Mouse (Mus musculus) neural tube, embryonic 11.5 days (tissue): ENCODE data around the gene Ina. TPM values are rescaled to one million over a fixed set of nuclear protein-coding genes. Genes with fewer than 3 reads are reported as not detected.

Experiments
- ATAC-seq: fragments of 200-750 bp; cut with Nextera tagmentation; 2 replicates; pipeline ENCODE4 v1.8.0; 2017; ENCODE audit warnings: moderate number of reproducible peaks, mild to moderate bottlenecking, moderate TSS enrichment, moderate library complexity; ENCODE audit not compliant: insufficient read depth, low FRiP score, low TSS enrichment
- DNase-seq: peaks from one replicate; pipeline ENCODE4 v3.0.0-alpha.2; 2015; ENCODE audit warnings: low spot score
- H3K27ac ChIP-seq: fragments of 300-500 bp; sonication (generic); 2 replicates; pipeline ENCODE4 v1.5.1; 2014; ENCODE audit warnings: low read depth, mild to moderate bottlenecking, low read length
- H3K27me3 ChIP-seq: fragments of 300-500 bp; sonication (generic); 2 replicates; pipeline ENCODE4 v1.6.1; 2014; ENCODE audit warnings: mild to moderate bottlenecking, low read length, mixed read lengths; ENCODE audit not compliant: control insufficient read depth, insufficient read depth
- H3K36me3 ChIP-seq: fragments of 300-500 bp; sonication (generic); 2 replicates; pipeline ENCODE4 v1.6.1; 2014; ENCODE audit warnings: mild to moderate bottlenecking, low read length, moderate library complexity, mixed read lengths; ENCODE audit not compliant: control insufficient read depth, insufficient read depth
- H3K4me1 ChIP-seq: fragments of 300-500 bp; sonication (generic); 2 replicates; pipeline ENCODE4 v1.6.1; 2014; ENCODE audit warnings: low read length, mixed read lengths; ENCODE audit not compliant: control insufficient read depth, insufficient read depth
- H3K4me2 ChIP-seq: fragments of 300-500 bp; sonication (generic); 2 replicates; pipeline ENCODE4 v1.6.1; 2014; ENCODE audit warnings: low read depth, mild to moderate bottlenecking, moderate library complexity
- H3K4me3 ChIP-seq: fragments of 300-500 bp; sonication (generic); 2 replicates; pipeline ENCODE4 v1.5.1; 2014; ENCODE audit warnings: low read depth, low read length
- H3K9ac ChIP-seq: fragments of 300-500 bp; sonication (generic); 2 replicates; pipeline ENCODE4 v1.6.1; 2014; ENCODE audit warnings: mild to moderate bottlenecking, low read length
- H3K9me3 ChIP-seq: fragments of 300-500 bp; sonication (generic); 2 replicates; pipeline ENCODE4 v1.6.1; 2016; ENCODE audit warnings: low read length; ENCODE audit not compliant: control insufficient read depth
- WGBS: fragments of 180-500 bp; shearing (Covaris S2); extraction: QIAGEN DNeasy Blood & Tissue Kit; methylation state at CpG from one replicate; pipeline ENCODE4 v1.1.7; 2014; 5-methylcytosine and 5-hydroxymethylcytosine counted together
- polyA plus RNA-seq: library from polyadenylated mRNA; unstranded; fragments of >200 nt; fragmentation: Nextera tagmentation; extraction: Ambion mirVana; gene quantifications from 2 replicates; pipeline ENCODE4 v1.2.1, GENCODE M21; 2014

Ina gene
- polyA plus RNA-seq, 1 experiment from 2014 or later, result 332 TPM

DNA sequence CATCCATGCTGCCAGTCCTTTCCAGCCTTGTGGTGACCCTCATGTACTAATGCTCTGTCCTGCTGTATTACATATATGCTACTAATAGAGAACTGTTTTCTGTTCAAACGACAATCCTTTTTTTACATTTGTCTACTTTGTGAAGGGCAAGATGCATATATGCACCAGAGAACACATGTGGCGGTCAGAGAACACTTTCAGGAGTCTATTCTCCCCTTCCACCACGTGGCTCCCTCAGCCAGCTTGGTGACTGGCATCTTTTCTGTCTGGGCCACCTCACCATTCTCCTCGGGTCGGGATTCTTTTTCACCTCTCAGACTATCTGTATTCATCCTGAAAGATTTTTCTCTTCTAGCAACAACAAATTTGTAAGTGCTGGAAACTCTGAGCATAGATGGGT lies 8.6 kb upstream of the Ina start:
- Histone ChIP-seq H3K9ac (no peak overlapping the region), H3K4me1 (no peaks in the 10 kb centered on the region), H3K9me3 (no peaks in the 10 kb centered on the region), H3K4me2 (no peak overlapping the region), H3K36me3 (no peaks in the 10 kb centered on the region), H3K27ac (no peak overlapping the region), H3K27me3 (no peaks in the 10 kb centered on the region), H3K4me3 (no peak overlapping the region)
- ATAC-seq (no peak), DNase-seq (no peak)
- WGBS, result 53% methylated on average over 5 of the region's 5 CpGs

DNA sequence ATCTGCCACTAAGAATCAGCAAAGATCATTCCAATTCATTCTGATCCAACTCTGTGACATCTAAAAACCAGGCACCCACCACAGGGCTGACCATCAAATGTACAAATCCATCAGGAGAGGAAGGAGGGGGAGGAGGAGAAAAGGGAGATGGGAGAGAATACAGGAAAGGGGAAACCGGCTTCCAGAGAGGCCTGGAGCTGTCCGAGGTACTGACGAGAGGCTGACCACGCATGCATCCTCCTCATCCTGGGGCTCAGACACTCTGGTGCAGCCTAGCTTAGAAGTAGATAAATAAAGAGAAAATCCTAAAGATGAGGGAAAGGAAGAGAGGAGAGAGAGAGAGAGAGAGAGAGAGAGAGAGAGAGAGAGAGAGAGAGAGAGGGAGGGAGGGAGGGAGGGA lies 8.2 kb upstream of the Ina start:
- no peaks in the 10 kb centered on the region for H3K9me3 ChIP-seq
- no peak overlapping the region for H3K4me3 ChIP-seq
- H3K9ac ChIP-seq, result no peak overlapping the region
- WGBS, result 5% methylated on average over 4 of the region's 4 CpGs
- peak; percentile 49 for DNase-seq
- H3K36me3 ChIP-seq, result no peaks in the 10 kb centered on the region
- no peak for ATAC-seq
- H3K4me2 ChIP-seq, result no peak overlapping the region
- no peak overlapping the region for H3K27ac ChIP-seq
- no peaks in the 10 kb centered on the region for H3K27me3 ChIP-seq
- H3K4me1 ChIP-seq, result no peaks in the 10 kb centered on the region

DNA sequence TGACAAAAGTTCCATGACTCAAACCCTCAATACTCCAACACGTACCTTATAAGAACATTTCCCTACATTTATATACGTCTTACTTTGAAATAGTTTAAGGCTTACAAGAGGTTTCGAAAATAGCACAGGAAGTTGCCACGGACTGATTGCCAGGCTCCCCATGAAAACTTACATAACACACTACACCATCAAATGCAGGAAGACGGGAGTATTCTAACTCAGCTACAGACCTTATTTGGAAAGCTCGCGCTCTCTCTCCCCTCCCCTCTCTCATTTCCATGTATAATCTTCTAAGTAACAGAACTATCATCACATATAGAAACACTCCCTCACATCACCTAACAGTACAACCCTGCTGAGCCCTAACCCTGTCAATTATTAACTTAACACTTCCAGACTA lies 5.1 kb upstream of the Ina start:
- DNase-seq (no peak), ATAC-seq (no peak)
- no peaks in the 10 kb centered on the region for H3K36me3 ChIP-seq
- no peaks in the 10 kb centered on the region for H3K9me3 ChIP-seq
- WGBS, result 89% methylated on average over 7 of the region's 7 CpGs
- no peaks in the 10 kb centered on the region for H3K4me1 ChIP-seq
- peaks cover 20% of the 10 kb centered on the region for H3K27me3 ChIP-seq
- H3K9ac ChIP-seq, result no peak overlapping the region
- H3K4me3 ChIP-seq, result no peak overlapping the region
- no peak overlapping the region for H3K27ac ChIP-seq
- no peak overlapping the region for H3K4me2 ChIP-seq

DNA sequence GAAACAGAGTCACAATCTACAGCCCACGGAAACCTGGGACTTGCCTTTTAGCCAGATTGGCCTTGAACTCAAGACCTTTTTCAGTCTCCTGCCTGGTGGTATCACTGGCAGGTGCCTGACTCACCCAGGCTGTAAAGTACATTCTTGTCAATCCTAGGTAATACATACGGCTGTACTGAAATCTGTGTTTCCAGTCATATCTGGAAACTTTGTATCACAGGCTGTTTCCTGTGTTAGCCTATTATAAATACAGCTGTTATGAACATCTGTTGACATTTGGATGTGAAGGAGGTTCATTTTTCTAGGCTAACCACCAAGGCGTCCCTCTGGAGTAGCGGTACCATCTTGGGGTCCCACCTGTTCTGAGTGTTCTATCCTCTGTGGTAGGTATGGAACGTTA lies 4.6 kb upstream of the Ina start:
- ATAC-seq, result no peak
- Histone ChIP-seq H3K27me3 (peaks cover 26% of the 10 kb centered on the region), H3K9me3 (no peaks in the 10 kb centered on the region), H3K9ac (no peak overlapping the region), H3K4me2 (no peak overlapping the region), H3K27ac (no peak overlapping the region), H3K36me3 (no peaks in the 10 kb centered on the region), H3K4me3 (no peak overlapping the region), H3K4me1 (0 out of 2 replicates have a peak, but pooled peaks cover 4% of the 10 kb centered on the region)
- 87% methylated on average over 5 of the region's 5 CpGs for WGBS
- no peak for DNase-seq

DNA sequence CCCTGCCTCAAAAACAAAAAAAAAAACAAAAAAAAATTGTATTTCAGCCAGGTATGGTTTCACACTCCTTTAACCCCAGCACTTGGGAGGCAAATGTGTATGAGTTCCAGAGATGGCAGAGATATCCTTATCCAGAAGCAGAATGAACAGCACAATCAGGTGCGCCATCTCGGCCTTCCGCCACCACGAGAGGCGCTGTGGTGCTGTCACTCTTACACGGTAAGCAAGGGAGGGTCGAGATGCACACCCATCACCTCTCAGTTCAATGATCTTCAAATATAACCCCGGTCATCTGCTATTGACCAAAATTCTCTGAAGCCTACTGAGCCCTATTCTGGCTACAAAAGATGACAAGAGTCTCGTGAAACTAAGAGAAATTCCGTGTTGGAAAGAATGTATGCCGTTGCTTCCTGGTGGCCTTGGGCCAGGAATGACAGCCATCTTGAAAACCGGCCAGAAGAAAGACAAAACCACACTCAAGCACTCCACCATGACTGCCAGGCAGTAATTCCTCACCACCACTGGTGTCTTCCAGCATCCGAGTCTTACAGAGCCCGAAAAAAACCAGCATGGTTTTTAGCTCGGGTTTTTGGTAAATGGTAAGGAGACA lies 1.9 kb upstream of the Ina start:
- no peak for ATAC-seq
- no peak for DNase-seq
- Histone ChIP-seq H3K9me3 (no peaks in the 10 kb centered on the region), H3K9ac (no peak overlapping the region), H3K4me3 (no peak overlapping the region), H3K4me1 (peaks cover 7% of the 10 kb centered on the region; the same call in 1 of the 2 replicates), H3K27me3 (peaks cover 40% of the 10 kb centered on the region), H3K27ac (no peak overlapping the region), H3K4me2 (no peak overlapping the region), H3K36me3 (no peaks in the 10 kb centered on the region)
- WGBS, result 91% methylated on average over 15 of the region's 15 CpGs

DNA sequence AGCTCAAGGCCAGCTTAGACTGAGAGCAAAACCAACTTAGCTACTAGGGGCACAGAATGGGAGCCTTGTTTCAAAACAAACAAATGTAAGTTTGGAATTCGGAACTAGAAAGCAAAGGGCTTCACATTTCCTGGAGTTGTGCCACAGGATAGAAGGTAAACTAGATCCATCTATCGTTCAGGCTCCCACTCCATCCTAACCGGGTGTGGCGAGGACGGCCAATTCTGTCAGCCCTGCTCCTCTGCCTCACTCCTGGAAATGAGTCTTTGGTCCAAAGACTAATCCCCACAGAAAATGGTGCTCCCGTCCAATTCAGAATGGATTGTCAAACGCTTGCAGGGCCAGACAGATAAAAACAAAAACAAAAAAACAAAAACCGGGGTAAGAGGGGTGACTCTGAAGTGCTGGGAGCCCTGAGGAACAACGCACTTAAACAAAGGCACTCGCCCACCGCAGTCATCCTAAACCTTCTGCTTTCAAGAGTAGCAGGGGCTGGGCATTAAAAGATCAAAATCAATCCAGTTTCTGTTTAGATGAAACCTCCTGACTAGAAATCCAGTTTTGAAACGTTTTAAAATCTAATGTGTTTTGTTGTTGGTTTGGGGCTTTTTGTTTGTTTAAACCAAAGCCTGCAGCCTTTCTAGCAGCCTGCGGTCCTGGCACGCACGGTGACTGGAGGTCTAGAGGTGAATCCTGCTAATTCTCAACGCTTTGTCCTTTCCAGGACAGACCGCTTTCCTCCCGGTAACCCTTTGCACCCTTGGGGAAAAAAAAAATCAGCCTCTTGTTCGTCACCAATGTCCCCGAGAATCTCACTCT lies 949 bp upstream of the Ina start:
- H3K4me3 ChIP-seq, result peak overlapping the region; percentile 58
- no peaks in the 10 kb centered on the region for H3K9me3 ChIP-seq
- ATAC-seq, result no peak
- H3K4me2 ChIP-seq, result peak overlapping the region; percentile 65
- peaks cover 7% of the 10 kb centered on the region; the same call in 1 of the 2 replicates for H3K4me1 ChIP-seq
- H3K36me3 ChIP-seq, result no peaks in the 10 kb centered on the region
- H3K27me3 ChIP-seq, result peaks cover 40% of the 10 kb centered on the region
- 13% methylated on average over 20 of the region's 20 CpGs for WGBS
- peak overlapping the region; percentile 57 for H3K9ac ChIP-seq
- peak overlapping the region; percentile 85 for H3K27ac ChIP-seq
- DNase-seq, result peak; percentile 34

DNA sequence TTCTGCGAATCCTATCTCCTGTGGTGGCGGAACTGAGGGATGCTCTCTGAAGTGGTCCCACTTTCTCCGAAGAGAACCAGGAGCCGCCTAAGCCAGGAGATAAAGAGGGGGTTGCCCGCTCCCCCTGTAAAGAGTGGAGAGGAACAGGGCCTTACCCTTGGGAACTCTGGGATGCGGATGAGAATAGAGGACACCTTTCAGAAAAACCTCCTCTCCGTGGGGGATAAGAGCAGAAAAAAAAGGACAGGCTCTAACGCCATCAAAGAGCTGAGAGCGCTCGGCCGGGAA lies 395 bp upstream of the Ina start:
- Histone ChIP-seq H3K9me3 (no peaks in the 10 kb centered on the region), H3K4me2 (peak overlapping the region; percentile 65), H3K4me1 (peaks cover 7% of the 10 kb centered on the region; the same call in 1 of the 2 replicates), H3K36me3 (no peaks in the 10 kb centered on the region), H3K27me3 (peaks cover 40% of the 10 kb centered on the region), H3K27ac (peak overlapping the region; percentile 85), H3K9ac (peak overlapping the region; percentile 57), H3K4me3 (peak overlapping the region; percentile 58)
- 1% methylated on average over 11 of the region's 11 CpGs for WGBS
- no peak for DNase-seq
- no peak for ATAC-seq

DNA sequence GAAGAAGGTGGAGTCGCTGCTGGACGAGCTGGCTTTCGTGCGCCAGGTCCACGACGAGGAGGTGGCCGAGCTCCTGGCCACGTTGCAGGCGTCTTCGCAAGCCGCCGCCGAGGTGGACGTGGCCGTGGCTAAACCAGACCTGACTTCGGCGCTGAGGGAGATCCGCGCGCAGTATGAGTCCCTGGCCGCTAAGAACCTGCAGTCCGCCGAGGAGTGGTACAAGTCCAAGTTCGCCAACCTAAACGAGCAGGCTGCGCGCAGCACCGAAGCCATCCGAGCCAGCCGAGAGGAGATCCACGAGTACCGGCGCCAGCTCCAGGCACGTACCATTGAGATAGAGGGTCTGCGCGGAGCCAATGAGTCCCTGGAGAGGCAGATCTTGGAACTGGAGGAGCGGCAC lies 898 bp downstream of the Ina start:
- peak overlapping the region; percentile 58 for H3K4me3 ChIP-seq
- no peak for ATAC-seq
- H3K36me3 ChIP-seq, result no peaks in the 10 kb centered on the region
- H3K9ac ChIP-seq, result peak overlapping the region; percentile 71
- DNase-seq, result peak; percentile 27
- peak overlapping the region; percentile 85 for H3K27ac ChIP-seq
- peak overlapping the region; percentile 65 for H3K4me2 ChIP-seq
- H3K27me3 ChIP-seq, result peaks cover 40% of the 10 kb centered on the region
- no peaks in the 10 kb centered on the region for H3K9me3 ChIP-seq
- peaks cover 7% of the 10 kb centered on the region; the same call in 1 of the 2 replicates for H3K4me1 ChIP-seq
- WGBS, result under 1% methylated on average over 37 of the region's 37 CpGs

DNA sequence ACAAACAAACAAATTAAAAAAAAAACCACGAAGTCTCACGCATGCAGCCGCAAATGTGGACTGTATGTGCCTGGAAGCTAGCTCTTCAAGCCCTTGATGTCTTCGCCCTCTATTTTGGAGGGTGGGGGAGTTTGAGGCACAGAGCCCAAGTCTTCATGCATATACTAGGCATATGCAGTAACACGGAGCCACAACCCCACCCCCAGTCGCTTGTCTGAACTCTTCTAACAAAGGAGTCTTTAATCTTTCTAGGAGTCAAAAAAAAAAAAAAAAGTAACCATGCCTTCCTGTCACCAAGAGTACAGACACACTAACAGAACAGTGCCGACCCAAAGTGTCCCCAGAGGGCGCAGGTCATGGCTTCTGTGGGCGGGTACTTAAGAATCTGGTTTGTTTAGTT lies 1.5 kb downstream of the Ina start:
- ATAC-seq (no peak), DNase-seq (no peak)
- peak overlapping the region; percentile 65 for H3K4me2 ChIP-seq
- no peaks in the 10 kb centered on the region for H3K36me3 ChIP-seq
- peaks cover 7% of the 10 kb centered on the region; the same call in 1 of the 2 replicates for H3K4me1 ChIP-seq
- H3K9ac ChIP-seq, result peak overlapping the region; percentile 71
- H3K27ac ChIP-seq, result peak overlapping the region; percentile 39; the same call in 1 of the 2 replicates
- peaks cover 40% of the 10 kb centered on the region for H3K27me3 ChIP-seq
- 3% methylated on average over 9 of the region's 9 CpGs for WGBS
- H3K4me3 ChIP-seq, result peak overlapping the region; percentile 58
- H3K9me3 ChIP-seq, result no peaks in the 10 kb centered on the region
